Mouse (Mus musculus) heart, embryonic 14.5 days (tissue): ENCODE data around the gene Zbbx. TPM values are rescaled to one million over a fixed set of nuclear protein-coding genes. Genes with fewer than 3 reads are reported as not detected.

Experiments used
- ATAC-seq: fragments of 200-750 bp; cut with Nextera tagmentation; 2 replicates; pipeline ENCODE4 v1.8.0; 2017; ENCODE audit warnings: low read depth, moderate TSS enrichment; ENCODE audit not compliant: insufficient number of reproducible peaks, insufficient read depth, low FRiP score
- H3K27ac ChIP-seq, 2 experiments: fragments of 200-500 bp in 1 of 2; fragments of 300-500 bp in 1 of 2; sonication (generic) in 1 of 2; replicated peaks in 1 of 2; 2 replicates each; pipeline ENCODE4 v1.5.1; 2012 to 2014; ENCODE audit warnings: low read depth in 2 of 2, low read length in 2 of 2, control low read depth in 1 of 2, mild to moderate bottlenecking in 1 of 2, mixed read lengths in 1 of 2; ENCODE audit not compliant: control insufficient read depth in 1 of 2, insufficient read depth in 1 of 2
- H3K27me3 ChIP-seq: fragments of 300-500 bp; sonication (generic); 2 replicates; pipeline ENCODE4 v1.6.1; 2014; ENCODE audit warnings: mild to moderate bottlenecking, low read length, control low read depth; ENCODE audit not compliant: control insufficient read depth, insufficient read depth
- H3K36me3 ChIP-seq: fragments of 300-500 bp; sonication (generic); 2 replicates; pipeline ENCODE4 v1.6.1; 2014; ENCODE audit warnings: mild to moderate bottlenecking, control low read depth, low read length, mixed read lengths; ENCODE audit not compliant: control insufficient read depth, insufficient read depth
- H3K4me1 ChIP-seq, 2 experiments: fragments of 200-500 bp in 1 of 2; fragments of 300-500 bp in 1 of 2; sonication (generic) in 1 of 2; 2 replicates each; pipeline ENCODE4 v1.6.1; 2012 to 2014; ENCODE audit warnings: low read length in 2 of 2, control low read depth in 1 of 2, mixed read lengths in 1 of 2; ENCODE audit not compliant: control insufficient read depth in 2 of 2, insufficient read depth in 2 of 2
- H3K4me2 ChIP-seq: fragments of 300-500 bp; sonication (generic); 2 replicates; pipeline ENCODE4 v1.6.1; 2014; ENCODE audit warnings: mild to moderate bottlenecking, low read length
- H3K4me3 ChIP-seq, 2 experiments: fragments of 200-500 bp in 1 of 2; fragments of 300-500 bp in 1 of 2; sonication (generic) in 1 of 2; 2 replicates each; pipeline ENCODE4 v1.5.1; 2012 to 2014; ENCODE audit warnings: low read length in 2 of 2, mild to moderate bottlenecking in 2 of 2, control low read depth in 1 of 2, low read depth in 1 of 2, moderate library complexity in 1 of 2; ENCODE audit not compliant: control insufficient read depth in 1 of 2, insufficient read depth in 1 of 2
- H3K9ac ChIP-seq: fragments of 300-500 bp; sonication (generic); 2 replicates; pipeline ENCODE4 v1.6.1; 2014; ENCODE audit warnings: mild to moderate bottlenecking, low read length
- H3K9me3 ChIP-seq: fragments of 300-500 bp; sonication (generic); 2 replicates; pipeline ENCODE4 v1.6.1; 2016; ENCODE audit warnings: low read length, control low read depth; ENCODE audit not compliant: control insufficient read depth
- WGBS: fragments of 180-500 bp; shearing (Covaris S2); extraction: QIAGEN DNeasy Blood & Tissue Kit; methylation state at CpG from one replicate; pipeline ENCODE4 v1.1.7; 2014; 5-methylcytosine and 5-hydroxymethylcytosine counted together
- polyA plus RNA-seq: library from polyadenylated mRNA; unstranded; fragments of >200 nt; fragmentation: Nextera tagmentation; extraction: Ambion mirVana; gene quantifications from 2 replicates; pipeline ENCODE4 v1.2.1, GENCODE M21; 2014

The Zbbx gene
- polyA plus RNA-seq, 1 experiment from 2014 or later: not detected

GRCm38 (mm10) chr3:75009701-75010100 lies 155.1 kb downstream of the Zbbx start:
- H3K9me3 ChIP-seq: no peaks in the 10 kb centered on the region
- no peaks in the 10 kb centered on the region for H3K27me3 ChIP-seq
- H3K4me1 ChIP-seq: no peaks in the 10 kb centered on the region
- no peak overlapping the region for H3K9ac ChIP-seq
- H3K4me2 ChIP-seq: no peak overlapping the region
- WGBS: 80% methylated on average over 1 of the region's 1 CpGs
- H3K36me3 ChIP-seq: no peaks in the 10 kb centered on the region
- no peak overlapping the region for H3K4me3 ChIP-seq
- no peak for ATAC-seq
- no peak overlapping the region for H3K27ac ChIP-seq

Other genes starting within 250 kb of the Zbbx start
- not detected in 2 replicates for gene Serpini2, start 105.0 kb upstream of the Zbbx start, polyA plus RNA-seq